Mouse (Mus musculus) E14TG2a.4 (cell line): ENCODE results near the gene Gm44579.

Source experiments
- CTCF ChIP-seq: conservative IDR thresholded peaks from 2 replicates; pipeline ENCODE4 v1.5.1; 2014; ENCODE audit warnings: low read length
- POU5F1 ChIP-seq: IDR thresholded peaks from 2 replicates; pipeline ENCODE4 v1.6.1; 2014; ENCODE audit warnings: low read length, borderline replicate concordance

- TF ChIP-seq CTCF (no peak), POU5F1 (no peak)
Measured at GRCm38 (mm10) chr15:98139763-98140162, 81.0 kb downstream of the Gm44579 start.
